Mouse (Mus musculus): ENCODE results near the gene Car15.
A peak's percentile ranks its signal among the peaks of the same experiment; 100 is the strongest.

The Car15 gene

DNA sequence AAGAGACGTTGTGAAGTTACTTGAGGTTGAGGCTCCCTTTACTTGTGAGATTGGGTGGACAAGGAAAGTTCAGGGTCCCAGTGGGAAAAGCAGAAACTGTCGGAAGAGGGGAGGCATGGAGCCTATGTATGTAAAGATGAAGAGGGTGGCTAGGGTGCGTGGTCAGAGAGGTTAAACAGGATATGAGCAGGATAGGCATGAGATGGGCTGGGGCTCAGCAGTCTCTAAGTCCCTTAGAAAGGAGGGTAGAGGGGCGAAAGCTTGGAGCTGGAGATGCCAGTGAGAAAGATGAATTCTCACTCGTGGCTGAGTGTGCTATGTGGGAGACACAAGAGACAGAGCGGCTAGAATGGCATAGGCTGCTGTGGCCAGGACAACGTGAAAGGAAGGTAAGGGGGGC lies 5.3 kb downstream of the Car15 start, which contains the start of gene B830017H08Rik:
Gene B830017H08Rik (plus strand): TSS at position 301 of the 400 bp plus-strand sequence.
- no peak for DNase-seq

DNA sequence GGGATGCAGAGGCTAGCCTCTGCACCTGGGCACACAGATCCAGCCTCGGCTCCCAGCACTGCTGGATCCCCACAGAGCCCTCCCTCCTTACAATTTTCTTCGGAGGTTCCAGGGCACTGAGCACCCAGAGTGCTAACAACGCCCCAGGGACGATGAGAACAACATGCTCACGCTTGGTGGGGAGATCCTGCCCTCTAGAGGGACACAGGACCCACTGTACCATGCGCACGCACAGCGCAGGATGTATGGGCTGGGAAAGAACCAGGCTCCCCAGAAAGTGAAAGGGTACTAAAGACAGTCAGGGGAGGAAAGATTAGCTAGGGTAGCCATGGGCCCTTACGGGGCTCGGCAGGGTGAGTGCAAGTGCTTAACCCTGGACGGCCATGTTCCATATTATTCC lies 6.4 kb downstream of the Car15 start:
- no peak for DNase-seq

DNA sequence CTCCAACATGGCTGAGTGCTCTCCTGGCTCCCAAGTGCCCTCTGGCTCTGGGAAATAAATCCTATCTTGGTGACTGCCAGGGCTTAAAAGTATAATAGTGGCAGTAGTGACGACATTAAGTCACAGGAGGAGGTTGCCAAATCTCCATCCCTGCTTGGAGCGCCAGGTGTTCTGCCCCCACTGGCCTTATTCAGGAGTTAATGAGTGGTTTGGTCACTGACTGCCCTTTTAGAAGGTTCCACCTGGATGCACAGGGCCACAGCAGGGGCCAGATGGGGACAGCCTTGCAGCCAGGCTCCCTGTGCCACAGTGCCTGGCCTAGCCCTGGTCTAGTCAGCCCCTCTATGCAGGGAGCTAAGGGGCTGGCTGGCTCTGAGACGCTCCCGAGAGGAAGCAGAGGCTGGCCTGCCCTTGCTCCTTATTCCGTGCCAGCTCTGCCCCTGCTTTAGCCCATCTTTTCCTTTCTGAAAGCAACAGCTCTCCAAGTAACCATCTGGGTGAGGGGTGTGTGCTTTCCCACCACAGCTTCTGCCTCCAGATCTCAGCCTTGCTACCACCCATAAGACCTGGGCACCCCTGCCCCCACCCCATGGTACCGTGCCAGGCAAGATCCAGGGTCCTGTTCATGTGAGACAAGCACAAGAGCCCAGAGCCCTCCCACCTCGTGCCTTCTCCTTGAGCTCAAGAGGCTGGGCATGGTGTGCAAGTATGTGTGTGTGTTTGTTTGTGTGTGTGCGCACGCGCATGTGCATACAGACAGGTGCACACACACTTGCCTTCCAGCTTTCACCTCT lies 7.6 kb downstream of the Car15 start:
- peak; percentile 62 for DNase-seq

DNA sequence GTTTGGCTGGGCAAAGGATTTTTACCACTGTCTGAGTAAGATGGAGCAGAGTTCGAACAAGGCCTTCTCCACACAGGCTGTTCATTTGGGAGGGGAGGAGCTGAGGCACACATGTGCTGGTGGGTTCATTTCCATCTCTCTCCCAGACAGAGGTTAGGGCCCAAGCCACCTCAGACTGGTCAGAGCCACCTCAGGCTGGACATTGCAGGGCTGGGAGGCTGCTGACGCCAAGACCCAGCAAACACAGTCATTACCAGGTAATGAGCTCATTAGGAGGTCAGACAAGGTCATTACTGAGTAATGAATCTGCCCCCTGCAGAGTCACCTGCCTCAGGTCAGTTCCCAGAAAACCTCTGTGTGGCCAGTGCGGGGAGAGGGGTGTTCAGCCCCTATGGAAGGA lies 9.3 kb downstream of the Car15 start:
- peak; percentile 75 for DNase-seq

DNA sequence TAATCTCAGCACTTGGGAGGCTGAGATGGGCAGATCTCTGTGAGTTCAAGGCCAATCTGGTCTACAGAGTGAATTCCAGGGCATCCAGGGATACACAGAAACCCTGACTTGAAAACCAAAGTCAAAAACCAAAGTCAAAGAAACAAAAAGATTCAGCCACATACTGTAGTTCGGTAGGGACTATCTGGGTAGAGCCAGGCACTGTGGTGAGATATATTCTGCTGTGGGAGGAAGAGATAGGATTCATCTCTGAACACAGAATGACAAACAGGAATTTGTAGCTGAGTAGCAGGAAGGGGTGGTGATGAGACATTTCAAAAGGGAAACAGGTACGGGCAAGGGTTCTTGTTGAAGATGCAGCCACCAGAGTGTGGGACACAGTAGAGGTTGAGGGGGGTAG lies 9.9 kb downstream of the Car15 start:
- no peak for DNase-seq

DNA sequence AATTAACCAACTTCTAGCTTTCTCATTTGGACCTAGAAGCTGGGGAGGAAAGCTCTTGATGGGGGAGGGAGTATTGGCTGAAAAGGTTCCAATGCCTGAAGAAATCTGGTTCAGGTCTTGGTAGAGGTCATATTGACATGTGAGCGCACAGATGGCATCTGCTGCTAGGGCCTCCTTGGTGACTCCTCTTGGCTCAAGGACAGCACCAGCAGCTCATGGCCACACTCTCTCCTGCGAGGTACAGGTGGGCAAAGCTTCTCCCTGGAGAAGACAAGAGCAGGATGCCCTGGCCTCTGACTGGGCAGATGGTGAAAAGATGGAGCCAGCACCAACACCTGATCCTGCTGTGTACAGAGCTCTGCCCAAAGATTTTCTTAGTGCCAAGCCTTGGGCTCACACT lies 11.7 kb downstream of the Car15 start:
- no peak for DNase-seq

DNA sequence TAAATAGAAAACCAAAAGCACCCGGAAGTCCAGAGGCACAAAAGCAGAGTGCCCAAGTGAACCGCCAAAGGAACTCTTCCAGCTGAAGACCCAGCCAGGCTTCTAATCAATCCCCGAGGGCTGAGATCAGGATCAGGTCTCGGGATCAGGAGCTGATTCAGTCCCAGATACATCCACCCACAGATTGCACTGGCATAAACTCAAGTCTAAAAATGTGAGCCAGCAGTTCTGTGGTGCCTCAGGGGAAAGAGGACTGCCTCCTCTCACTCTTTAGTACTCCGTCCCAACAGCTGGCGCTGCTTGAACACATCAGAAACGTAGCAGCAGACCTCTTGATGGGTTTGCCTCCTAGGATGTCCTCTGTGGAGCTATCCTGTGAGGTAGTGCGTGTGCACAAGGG lies 21.6 kb downstream of the Car15 start:
- DNase-seq: no peak

DNA sequence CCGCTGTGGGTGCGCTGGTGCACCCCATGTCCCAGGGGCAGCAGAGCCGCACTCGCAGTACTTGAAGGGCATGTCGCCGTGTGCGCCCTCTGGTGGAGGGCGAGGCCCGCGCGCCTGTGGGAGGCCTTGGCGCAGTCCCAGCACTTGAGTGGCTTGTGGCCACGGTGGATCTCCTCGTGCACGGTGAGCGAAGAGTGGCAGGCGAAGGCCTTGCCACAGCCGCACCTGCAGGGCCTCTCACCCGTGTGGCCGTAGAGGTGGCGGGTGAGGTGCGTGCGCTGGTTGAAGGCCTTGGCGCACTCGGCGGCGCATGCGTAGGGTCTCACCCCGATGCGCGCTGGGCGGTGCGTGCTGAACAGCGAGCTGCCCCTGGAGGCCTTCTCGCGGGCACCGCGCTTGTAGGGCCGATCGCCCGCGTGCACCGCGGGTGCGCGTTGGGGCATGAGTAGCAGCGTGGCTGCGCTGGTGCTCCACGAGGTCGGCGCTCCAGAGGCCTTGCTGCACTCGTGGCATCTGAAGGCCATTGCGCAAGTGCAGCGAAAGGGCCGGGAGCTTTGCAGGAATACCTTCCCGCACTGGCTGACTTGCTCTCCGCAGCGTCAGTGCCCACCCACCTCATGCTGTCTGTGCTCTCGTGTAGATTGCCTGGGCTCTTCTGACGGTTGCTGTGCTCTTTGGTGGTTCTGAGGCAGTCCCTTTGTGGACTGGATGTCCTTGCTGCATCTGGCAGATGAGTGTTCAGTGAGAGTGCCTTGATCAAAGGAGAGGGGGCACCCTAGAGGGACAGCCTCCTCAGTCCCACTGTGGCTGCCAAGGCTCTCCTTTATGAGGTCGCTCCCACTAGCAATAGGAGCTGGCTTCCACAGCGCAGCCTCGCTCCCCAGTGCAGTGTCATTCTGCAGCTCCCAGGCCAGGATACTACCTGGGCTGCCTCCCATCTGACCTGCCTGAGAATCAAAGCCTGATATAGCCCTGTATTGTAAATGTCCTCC lies 22.5 kb downstream of the Car15 start:
- peak; percentile 74 for DNase-seq

DNA sequence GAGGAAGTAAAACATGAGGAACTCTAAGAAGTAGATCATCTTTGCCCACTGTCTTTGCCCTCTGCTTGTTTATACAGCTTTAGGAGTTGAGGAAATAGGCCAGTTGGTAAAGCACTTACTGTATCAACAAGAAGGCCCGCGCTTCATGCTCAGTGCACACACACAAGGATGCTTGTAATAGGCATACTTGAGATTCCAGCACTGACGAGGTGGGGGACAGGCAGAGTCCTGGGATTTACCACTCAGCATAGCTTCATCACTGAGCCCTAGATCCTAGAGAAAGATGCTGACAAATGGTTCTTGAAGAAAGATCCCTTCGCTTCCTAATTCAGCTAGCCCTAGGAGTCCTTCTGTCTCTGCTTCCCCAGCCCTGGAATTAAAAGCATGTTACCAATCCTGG lies 25.0 kb downstream of the Car15 start:
- no peak for DNase-seq

DNA sequence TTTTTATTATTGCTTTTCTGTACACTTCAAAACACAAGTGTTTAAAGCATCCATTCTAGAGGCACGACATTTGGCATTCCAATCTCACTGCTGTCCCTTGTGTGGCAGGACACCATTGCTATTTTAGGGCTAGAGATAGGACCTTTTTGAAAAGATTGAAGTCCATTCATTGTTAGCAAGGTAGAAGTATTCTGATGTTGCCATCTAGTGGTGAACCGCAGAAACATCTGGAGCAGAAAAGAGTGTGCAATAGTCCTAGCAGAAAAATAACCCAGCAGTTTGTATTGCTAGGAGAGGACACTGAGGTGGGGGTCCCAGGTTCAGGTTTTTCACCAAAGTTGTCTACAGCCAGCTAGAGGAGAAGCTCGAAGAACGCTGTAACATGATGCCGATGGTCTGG lies 26.0 kb downstream of the Car15 start:
- no peak for DNase-seq

DNA sequence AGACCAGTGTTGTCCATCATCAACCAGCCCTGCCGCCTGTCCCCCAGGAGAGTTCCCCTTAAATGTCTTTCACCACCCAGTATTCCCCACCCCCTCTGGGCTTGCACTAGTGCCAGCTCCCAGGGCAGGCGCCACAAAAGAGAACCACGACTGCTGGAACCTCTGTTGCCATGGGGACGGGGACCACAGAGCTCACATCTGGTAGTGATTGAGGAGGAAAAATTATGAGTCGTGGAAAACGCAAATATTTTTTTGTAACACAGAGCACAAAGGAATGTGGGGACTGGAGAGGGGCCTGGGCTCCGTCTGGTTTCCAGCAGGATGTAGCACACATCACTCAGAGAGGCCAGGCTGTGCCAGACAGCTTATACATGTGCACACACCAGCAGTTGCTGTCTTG lies 28.5 kb downstream of the Car15 start:
- DNase-seq: peak; percentile 68

DNA sequence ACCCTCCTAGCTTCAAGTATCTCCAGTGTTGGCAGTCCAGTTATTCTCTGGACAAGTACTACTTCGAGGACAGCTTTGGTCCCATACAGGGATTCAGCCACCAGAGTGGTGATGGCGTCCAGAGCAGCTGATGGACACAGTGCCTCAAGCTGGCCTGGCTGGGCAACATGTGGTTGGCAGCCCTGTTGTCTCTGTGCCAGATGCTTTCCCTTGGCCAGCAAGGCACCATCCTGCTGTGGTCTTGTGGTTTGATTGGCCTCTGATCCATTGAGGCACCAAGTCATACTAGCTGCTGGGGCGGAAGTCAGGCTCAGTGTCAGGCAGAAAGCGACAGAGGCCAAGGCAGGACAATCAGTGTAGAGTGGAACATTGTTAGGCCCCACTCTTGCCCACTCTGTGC lies 29.0 kb downstream of the Car15 start:
- no peak for DNase-seq

DNA sequence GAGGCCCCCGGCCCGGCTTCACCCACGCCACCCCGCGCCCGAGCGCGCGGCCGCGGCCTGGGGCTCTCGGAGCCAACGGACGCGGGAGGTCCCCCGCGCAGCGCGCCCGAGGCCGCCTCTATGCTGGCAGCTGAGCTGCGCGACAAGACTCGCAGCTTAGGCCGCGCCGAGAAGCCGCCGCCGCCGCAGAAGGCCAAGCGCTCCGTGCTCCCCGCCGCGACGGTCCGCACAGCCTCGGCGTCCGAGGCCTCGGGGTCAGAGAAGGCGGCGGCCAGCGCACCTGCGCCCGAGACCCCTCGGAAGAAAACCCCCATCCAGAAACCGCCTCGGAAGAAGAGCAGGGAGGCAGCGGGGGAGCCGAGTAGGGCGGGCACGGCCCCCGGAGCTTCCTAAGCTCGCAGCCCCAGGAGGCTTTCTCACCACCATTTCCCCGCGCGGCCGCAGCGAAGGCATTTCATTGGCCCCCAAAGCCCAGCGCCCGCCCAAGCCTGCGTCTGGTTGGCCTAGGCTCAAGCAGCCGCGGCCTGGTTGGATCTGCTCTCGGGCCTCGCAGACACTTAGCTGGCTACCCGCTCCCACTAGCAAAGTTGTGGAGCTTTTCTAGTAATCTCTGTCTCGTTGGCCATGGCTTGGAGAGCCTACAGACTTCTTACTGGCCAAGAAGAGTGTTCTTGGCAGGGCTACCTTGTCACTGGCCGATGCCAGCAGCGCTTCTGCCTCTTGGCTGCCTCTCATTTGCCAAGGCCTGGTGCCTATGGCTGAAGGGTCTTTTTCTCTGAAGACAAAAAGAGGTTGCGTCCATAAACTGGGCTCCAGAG lies 30.8 kb downstream of the Car15 start:
- peak; percentile 89 for DNase-seq

DNA sequence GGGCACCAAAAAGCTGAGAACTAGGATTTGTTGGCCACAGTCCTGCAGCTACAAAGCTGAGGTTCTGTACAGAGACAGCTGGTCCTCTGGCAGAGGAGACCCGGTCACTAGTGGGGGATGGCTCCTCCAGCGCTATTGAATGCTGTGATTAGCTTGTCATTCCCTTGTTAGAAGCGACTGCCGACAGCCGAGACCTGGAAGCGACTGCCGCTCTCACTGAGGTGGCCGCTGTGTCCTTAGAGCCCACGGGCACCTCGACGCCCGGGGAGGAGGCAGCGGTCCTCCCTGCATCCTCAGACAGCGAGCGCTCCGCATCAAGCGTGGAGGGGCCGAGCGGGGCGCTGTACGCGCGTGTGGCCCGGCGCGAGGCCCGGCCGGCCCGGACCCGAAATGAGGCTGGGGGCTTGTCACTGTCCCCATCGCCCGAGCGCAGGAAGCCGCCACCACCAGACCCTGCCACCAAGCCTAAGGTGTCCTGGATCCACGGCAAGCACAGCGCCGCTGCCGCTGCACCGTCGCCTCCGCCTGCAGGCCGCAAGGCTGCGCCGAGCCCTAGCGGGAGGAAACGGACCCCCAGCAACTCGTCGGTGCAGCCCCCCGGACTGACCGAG lies 31.5 kb downstream of the Car15 start:
- no peak for DNase-seq

DNA sequence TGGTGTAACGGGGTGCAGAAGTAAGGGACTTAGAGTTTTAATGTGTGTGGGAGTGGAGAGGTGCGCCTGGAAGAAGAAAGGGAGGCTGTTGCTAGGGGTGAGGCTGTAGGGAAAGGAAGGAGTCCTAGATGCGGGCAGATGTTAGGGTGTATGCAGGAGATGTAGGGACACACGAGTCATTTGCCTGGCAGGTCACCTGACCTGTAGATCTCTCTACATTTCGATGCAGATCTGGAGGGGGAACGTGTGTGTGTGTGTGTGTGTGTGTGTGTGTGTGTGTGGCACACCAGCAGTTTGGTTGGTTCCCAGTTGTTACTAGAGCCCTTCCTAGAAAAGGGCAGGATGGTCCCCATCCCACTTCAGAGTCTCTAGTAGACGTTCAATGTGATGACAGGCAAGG lies 33.2 kb downstream of the Car15 start:
- no peak for DNase-seq

DNA sequence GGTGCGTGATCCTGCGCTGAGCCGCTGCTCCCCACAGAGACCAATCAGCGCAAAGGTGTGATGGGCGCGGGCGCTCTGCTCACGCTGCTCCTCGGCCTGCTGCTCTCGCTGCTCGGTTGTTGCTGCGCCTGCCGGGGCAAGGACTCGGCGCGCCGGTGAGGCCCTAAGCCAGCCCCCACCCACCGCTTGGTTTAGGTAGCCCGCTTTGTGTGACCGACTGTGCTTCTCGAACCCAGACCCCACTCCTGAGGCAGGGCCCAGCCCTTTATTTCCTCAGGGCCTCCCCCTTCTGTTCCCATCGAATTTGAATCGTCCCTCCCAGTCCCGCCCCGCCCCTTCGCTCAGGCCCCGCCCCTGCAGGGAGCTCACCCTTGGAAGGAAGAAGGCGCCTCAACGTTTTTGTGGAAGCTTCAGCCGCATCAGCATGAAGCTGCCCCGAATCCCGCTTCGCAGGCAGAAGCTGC lies 33.7 kb downstream of the Car15 start:
- DNase-seq: no peak

DNA sequence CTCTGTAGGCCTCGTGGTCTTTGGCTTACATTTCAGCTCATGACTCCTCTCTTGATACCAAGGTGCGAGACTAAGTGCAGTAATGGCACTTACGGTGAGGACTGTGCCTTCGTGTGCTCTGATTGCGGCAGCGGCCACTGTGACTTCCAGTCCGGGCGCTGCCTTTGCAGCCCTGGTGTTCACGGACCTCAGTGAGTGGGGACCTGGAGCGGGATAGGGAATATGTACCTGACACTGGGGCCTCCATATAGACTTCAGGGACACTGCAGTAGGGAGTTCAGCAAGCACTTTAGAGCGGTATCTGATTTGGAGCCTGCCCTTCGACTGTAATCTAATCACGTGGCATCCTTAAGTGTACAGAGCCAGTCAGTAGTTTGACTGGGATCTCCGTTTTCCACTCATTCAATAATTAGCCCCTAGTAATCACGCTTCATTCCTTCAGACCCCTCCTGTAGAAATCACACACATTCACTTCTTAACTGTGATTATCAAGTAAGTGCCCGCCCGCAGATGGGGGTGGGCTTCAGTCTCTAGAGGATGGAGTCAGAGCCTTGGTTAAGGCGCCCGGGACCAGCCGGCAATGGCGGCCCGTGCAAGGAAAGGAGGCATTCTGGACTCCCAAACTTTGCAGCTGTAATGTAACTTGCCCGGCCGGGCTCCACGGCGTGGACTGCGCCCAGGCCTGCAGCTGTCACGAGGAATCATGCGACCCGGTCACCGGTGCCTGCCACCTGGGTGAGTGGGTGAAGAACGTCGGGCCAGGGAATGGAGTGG lies 34.3 kb downstream of the Car15 start:
- no peak for DNase-seq

DNA sequence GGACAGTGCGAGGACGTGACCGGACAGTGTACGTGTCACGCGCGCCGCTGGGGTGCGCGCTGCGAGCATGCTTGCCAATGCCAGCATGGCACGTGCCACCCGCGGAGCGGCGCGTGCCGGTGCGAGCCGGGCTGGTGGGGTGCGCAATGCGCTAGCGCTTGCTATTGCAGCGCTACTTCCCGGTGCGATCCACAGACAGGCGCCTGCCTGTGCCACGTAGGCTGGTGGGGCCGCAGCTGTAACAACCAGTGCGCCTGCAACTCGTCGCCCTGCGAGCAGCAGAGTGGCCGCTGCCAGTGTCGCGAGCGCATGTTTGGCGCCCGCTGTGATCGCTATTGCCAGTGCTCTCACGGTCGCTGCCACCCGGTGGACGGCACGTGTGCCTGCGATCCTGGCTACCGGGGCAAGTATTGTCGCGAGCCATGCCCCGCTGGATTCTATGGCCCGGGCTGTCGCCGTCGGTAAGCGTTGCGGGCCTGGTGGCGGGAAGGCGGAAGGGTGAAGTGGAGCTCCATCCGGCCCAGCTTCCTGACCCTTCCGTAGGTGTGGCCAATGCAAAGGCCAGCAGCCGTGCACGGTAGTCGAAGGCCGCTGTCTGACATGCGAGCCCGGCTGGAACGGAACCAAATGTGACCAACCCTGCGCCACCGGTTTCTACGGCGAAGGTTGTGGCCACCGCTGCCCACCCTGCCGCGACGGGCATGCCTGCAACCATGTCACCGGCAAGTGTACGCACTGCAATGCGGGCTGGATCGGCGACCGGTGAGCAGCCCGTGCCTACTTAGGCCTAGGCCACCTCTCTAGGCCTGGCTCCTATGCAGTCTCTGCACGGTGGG lies 35.1 kb downstream of the Car15 start:
- DNase-seq: no peak

DNA sequence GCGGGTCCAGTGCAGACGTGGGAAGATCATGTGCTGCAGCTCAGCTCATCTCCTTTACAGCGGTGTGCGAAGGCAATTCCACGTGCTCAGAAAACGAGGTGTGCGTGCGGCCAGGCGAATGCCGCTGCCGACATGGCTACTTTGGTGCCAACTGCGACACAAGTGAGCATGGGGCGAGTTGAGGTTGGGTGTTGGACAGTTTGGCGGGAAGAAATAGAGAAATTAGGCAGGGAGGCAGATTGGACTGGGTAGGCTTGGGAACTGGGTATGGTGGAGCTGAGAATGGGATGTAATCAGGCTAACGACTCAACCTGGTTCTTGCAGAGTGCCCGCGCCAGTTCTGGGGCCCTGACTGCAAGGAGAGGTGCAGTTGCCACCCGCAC lies 35.7 kb downstream of the Car15 start:
- no peak for DNase-seq

DNA sequence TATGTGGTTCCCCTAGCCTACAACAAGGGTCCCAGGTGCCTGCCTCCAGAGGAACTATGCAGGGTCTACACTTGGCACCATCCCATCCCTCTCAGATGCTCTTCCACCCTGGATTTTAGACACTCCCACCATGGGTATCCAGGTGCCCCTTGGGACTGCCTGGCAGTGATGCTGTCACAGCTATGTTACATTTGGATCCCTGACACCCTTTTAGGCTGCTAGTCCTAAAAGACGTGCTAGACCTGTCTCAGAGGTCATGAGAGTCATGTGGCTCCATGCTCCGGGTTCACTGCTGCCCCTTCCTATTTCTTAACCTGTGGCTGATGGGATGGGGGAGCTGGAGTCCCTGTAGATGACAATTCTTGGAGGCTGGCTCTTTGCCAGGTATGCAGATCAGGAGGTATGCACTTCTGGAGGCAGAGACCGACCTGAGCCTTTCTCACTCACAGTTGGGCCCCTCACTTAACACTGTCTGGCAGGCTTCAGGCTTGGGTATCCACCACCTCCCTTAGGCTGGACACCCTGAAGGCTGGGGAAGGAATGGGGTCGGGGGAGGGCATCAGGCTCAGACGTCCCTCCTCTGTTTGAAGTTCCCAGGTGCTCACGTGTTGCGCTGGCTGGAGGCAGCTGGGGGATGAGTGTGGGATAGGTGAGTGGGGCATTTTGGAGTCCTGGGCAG lies 36.2 kb downstream of the Car15 start:
- no peak for DNase-seq

All from kidney, postnatal 14 days (tissue).